Comparison of ENCODE assay signal across 8 mouse cellular contexts in the genomic region with DNA sequence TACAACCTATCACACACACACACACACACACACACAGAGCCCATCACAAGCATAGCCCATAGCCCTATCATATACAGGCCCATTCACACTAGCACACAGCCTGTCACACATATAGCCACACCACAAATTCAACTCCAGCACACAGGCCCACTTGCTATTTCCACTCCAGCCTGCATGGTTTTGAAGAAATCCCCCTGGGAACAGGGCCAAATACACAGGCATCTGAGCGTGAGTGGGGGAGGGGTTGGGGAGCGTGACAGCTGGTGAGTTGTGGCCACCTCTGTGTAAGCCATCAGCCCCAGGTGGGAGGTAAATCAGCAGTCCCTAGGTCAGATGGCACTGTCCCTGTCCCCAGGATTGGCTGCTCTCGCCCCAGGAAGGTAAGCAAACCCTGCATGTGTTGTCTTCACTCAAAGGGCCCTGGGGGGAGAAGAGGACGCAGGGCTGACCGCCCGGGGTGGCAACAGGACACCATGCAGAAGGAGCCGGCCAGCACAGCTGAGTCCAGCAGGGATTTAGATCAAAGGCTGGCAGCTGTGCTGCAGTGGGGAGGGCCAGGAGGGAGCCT.
DNase-seq lines count a peak whose midpoint lies in the region; ATAC-seq lines count a peak whose summit lies in the region.

No protein-coding gene starts in this region.

- peak overlapping the region; percentile 26 for H3K4me2 ChIP-seq in midbrain, embryonic 12.5 days (replicated peaks)

- peaks cover 62% of the 10 kb centered on the region for H3K4me1 ChIP-seq in hindbrain, embryonic 10.5 days (replicated peaks)
- H3K4me1 ChIP-seq in midbrain, embryonic 12.5 days = peaks cover 33% of the 10 kb centered on the region

- peak overlapping the region; percentile 24 for H3K9ac ChIP-seq in midbrain, embryonic 12.5 days (replicated peaks)

- no peaks in the 10 kb centered on the region for H3K9me3 ChIP-seq in hindbrain, embryonic 10.5 days
- H3K9me3 ChIP-seq in midbrain, embryonic 12.5 days = no peaks in the 10 kb centered on the region

- DNase-seq in adrenal gland, postnatal 14 days = peak; percentile 28
- no peak for DNase-seq in adrenal gland, adult 8-10 months
- DNase-seq in embryo, embryonic 11 days = peak; percentile 74
- peak; percentile 47 for DNase-seq in hindbrain, embryonic 10.5 days (ENCODE audit: low spot score)
- no peak for DNase-seq in cerebellum, adult 11-12 months
- DNase-seq in layer of hippocampus, postnatal 10 days (ENCODE audit: low spot score in 2 of 2) = no peak
- DNase-seq in right cerebral cortex, postnatal 14 days = no peak

- H3K27ac ChIP-seq in hindbrain, embryonic 10.5 days = peak overlapping the region; percentile 74
- H3K27ac ChIP-seq in midbrain, embryonic 12.5 days (replicated peaks) = peak overlapping the region; percentile 32; the same call in 1 of the 2 replicates

- peaks cover 36% of the 10 kb centered on the region for H3K27me3 ChIP-seq in hindbrain, embryonic 10.5 days (ENCODE audit: insufficient read depth, poor library complexity, severe bottlenecking)
- peaks cover 5% of the 10 kb centered on the region; the same call in 1 of the 2 replicates for H3K27me3 ChIP-seq in midbrain, embryonic 12.5 days

- peak; percentile 64 for ATAC-seq in midbrain, embryonic 12.5 days (ENCODE audit: low FRiP score, low read depth)

- H3K36me3 ChIP-seq in hindbrain, embryonic 10.5 days = no peaks in the 10 kb centered on the region
- no peaks in the 10 kb centered on the region for H3K36me3 ChIP-seq in midbrain, embryonic 12.5 days

- 11% methylated on average over 7 of the region's 7 CpGs for whole genome bisulfite sequencing in hindbrain, embryonic 10.5 days
- whole genome bisulfite sequencing in midbrain, embryonic 12.5 days = 13% methylated on average over 7 of the region's 7 CpGs

- H3K4me3 ChIP-seq in hindbrain, embryonic 10.5 days = no peak overlapping the region
- no peak overlapping the region for H3K4me3 ChIP-seq in midbrain, embryonic 12.5 days

Comparison
In these comparisons a context has a peak if more than half of its experiments do, and no peak if none do; other contexts are left out.
1. DNase-seq: peak in adrenal gland, postnatal 14 days (single experiment), embryo, embryonic 11 days (single experiment) and hindbrain, embryonic 10.5 days (single experiment); none in adrenal gland, adult 8-10 months (single experiment), cerebellum, adult 11-12 months (single experiment), layer of hippocampus, postnatal 10 days (0 of 2) and right cerebral cortex, postnatal 14 days (single experiment).